Mouse (Mus musculus): ENCODE measurements around the gene Rwdd2b. TPM values are rescaled to one million over a fixed set of nuclear protein-coding genes. Genes with fewer than 3 reads are reported as not detected.

Rwdd2b gene
- polyA plus RNA-seq, 1 experiment from 2014 or later: 13.0 TPM

DNA sequence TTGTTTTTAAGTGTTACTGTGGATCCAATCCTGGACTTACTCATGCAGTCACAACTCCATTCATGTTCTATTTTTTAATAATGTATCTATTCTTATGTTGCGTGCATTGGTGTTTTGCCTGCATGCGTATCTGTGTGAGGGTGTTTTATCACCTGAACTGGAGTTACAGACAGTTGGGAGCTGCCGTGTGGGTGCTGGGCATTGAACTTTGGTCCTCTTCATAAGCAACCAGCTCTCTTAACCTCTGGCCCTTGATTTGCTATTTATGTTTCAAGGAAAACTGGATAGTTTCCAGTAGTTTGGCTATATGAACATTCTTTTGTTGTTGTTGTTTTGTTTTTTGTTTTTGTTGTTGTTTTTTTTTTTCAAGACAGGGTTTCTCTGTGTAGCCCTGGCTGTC is 5.2 kb upstream of the Rwdd2b start:
- no peak overlapping the region for H3K27ac ChIP-seq (ENCODE audit: low read length)
- no peak for ATAC-seq (replicated peaks; ENCODE audit: extremely low read depth, insufficient read depth, low FRiP score)
- H3K4me3 ChIP-seq (ENCODE audit: low read length): no peak overlapping the region
- H3K9me3 ChIP-seq (replicated peaks; ENCODE audit: control insufficient read depth, low read length): no peaks in the 10 kb centered on the region
- H3K36me3 ChIP-seq (ENCODE audit: control insufficient read depth, insufficient read depth): no peaks in the 10 kb centered on the region
- 91% methylated on average over 3 of the region's 3 CpGs for WGBS
- no peak overlapping the region for H3K4me2 ChIP-seq (ENCODE audit: low read depth, low read length)
- no peaks in the 10 kb centered on the region for H3K27me3 ChIP-seq (ENCODE audit: control insufficient read depth, insufficient read depth, low read length)
- H3K4me1 ChIP-seq (ENCODE audit: control insufficient read depth, insufficient read depth, low read length): peaks cover 8% of the 10 kb centered on the region
- H3K9ac ChIP-seq (ENCODE audit: low read length): no peak overlapping the region

DNA sequence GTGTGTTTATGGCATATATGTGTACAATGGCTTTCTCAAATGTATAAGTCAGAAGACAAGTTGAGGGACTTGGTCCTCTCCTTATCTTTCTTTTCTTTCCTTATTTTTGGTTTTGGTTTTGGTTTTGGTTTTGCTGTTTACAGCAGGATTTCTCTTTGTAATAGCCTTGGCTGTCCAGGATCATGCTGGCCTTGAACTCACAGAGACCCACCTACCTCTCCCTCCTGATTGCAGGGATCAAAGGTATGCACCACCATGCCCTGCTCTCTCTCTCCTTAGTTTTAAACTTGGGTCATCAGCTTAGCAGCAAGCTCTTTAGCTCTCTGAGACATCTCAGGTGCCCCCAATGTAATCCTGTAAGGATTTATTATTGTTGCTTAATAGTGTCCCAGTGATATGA is 4.7 kb upstream of the Rwdd2b start:
- no peak overlapping the region for H3K4me2 ChIP-seq (ENCODE audit: low read depth, low read length)
- no peaks in the 10 kb centered on the region for H3K36me3 ChIP-seq (ENCODE audit: control insufficient read depth, insufficient read depth)
- H3K27me3 ChIP-seq (ENCODE audit: control insufficient read depth, insufficient read depth, low read length): no peaks in the 10 kb centered on the region
- no peak overlapping the region for H3K27ac ChIP-seq (ENCODE audit: low read length)
- ATAC-seq (replicated peaks; ENCODE audit: extremely low read depth, insufficient read depth, low FRiP score): no peak
- no peak overlapping the region for H3K4me3 ChIP-seq (ENCODE audit: low read length)
- no peaks in the 10 kb centered on the region for H3K9me3 ChIP-seq (replicated peaks; ENCODE audit: control insufficient read depth, low read length)
- no peak overlapping the region for H3K9ac ChIP-seq (ENCODE audit: low read length)
- H3K4me1 ChIP-seq (ENCODE audit: control insufficient read depth, insufficient read depth, low read length): peaks cover 8% of the 10 kb centered on the region

DNA sequence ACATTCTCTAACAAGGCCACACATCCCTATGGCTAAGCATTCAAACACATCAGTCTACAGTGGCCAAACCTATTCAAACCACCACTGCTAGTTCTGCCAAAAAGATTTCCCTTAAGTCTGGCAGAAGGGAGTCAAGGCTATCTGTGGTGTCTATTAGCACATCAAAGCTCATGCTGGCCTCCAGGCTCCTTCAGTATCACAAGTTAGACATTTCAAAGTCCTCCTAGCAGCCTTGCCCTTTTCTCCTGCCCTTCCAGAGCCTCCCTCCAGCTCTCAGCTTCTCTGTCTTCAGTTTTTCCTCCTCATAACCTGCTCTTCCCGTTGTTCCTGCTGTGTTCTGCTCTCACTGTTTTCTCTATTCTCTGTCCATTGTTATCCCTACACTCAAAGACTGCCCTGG is 3.7 kb upstream of the Rwdd2b start:
- no peak overlapping the region for H3K4me2 ChIP-seq (ENCODE audit: low read depth, low read length)
- H3K9me3 ChIP-seq (replicated peaks; ENCODE audit: control insufficient read depth, low read length): no peaks in the 10 kb centered on the region
- 45% methylated on average over 1 of the region's 1 CpGs for WGBS
- H3K4me1 ChIP-seq (ENCODE audit: control insufficient read depth, insufficient read depth, low read length): peaks cover 14% of the 10 kb centered on the region
- H3K4me3 ChIP-seq (ENCODE audit: low read length): no peak overlapping the region
- no peak overlapping the region for H3K27ac ChIP-seq (ENCODE audit: low read length)
- no peak overlapping the region for H3K9ac ChIP-seq (ENCODE audit: low read length)
- no peaks in the 10 kb centered on the region for H3K27me3 ChIP-seq (ENCODE audit: control insufficient read depth, insufficient read depth, low read length)
- ATAC-seq (replicated peaks; ENCODE audit: extremely low read depth, insufficient read depth, low FRiP score): no peak
- H3K36me3 ChIP-seq (ENCODE audit: control insufficient read depth, insufficient read depth): no peaks in the 10 kb centered on the region

DNA sequence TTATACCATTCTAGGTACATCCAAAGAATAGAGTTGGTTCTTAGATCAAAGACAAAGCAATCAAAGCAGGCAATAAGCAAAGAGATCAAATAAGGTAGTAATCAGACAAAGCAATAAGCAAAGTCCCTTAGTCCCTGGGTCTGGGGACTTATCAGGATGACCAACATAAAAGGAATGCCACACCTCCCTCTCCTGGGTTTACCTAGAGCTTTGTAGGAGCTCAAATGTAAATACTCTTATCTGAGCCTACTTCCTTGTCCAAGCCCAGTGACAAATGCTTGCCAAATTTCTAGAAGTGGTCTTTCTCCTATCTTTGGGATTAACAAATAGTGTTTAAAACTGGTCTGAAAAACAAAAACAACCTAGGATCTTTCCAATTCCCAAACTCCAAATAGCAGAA is 2.9 kb upstream of the Rwdd2b start:
- Histone ChIP-seq H3K27ac (ENCODE audit: low read length) (no peak overlapping the region), H3K36me3 (ENCODE audit: control insufficient read depth, insufficient read depth) (no peaks in the 10 kb centered on the region)

DNA sequence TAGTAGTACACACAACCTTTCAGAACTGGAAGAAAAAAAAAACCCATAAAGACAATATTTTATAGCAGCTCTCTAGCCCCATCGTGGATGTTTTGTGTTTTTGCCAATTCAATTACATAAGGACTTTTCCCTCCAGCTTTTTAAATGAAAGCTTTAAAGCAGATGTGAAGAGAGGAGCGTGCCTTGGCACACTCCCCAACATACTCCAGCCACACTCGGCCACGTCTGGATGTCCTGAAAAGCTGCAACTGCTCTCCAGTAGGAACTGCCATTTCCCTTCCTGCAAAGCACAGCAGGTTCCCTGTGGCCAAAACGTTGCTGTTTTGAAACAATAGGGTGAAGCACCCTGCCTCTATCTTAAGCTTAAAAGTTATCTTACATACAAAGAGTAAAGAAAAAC is 1.9 kb upstream of the Rwdd2b start:
- Histone ChIP-seq H3K4me2 (ENCODE audit: low read depth, low read length) (no peak overlapping the region), H3K9me3 (replicated peaks; ENCODE audit: control insufficient read depth, low read length) (no peaks in the 10 kb centered on the region), H3K36me3 (ENCODE audit: control insufficient read depth, insufficient read depth) (no peaks in the 10 kb centered on the region), H3K4me3 (ENCODE audit: low read length) (no peak overlapping the region), H3K27me3 (ENCODE audit: control insufficient read depth, insufficient read depth, low read length) (no peaks in the 10 kb centered on the region), H3K4me1 (ENCODE audit: control insufficient read depth, insufficient read depth, low read length) (peaks cover 14% of the 10 kb centered on the region), H3K27ac (ENCODE audit: low read length) (no peak overlapping the region), H3K9ac (ENCODE audit: low read length) (no peak overlapping the region)
- WGBS: 43% methylated on average over 5 of the region's 5 CpGs
- ATAC-seq (replicated peaks; ENCODE audit: extremely low read depth, insufficient read depth, low FRiP score): no peak

More for the DNA sequence above, 2.9 kb upstream of the Rwdd2b start:
- Histone ChIP-seq H3K27me3 (ENCODE audit: control insufficient read depth, insufficient read depth, low read length) (no peaks in the 10 kb centered on the region), H3K4me2 (ENCODE audit: low read depth, low read length) (no peak overlapping the region), H3K4me3 (ENCODE audit: low read length) (no peak overlapping the region), H3K4me1 (ENCODE audit: control insufficient read depth, insufficient read depth, low read length) (peaks cover 14% of the 10 kb centered on the region), H3K9ac (ENCODE audit: low read length) (no peak overlapping the region), H3K9me3 (replicated peaks; ENCODE audit: control insufficient read depth, low read length) (no peaks in the 10 kb centered on the region)
- ATAC-seq (replicated peaks; ENCODE audit: extremely low read depth, insufficient read depth, low FRiP score): no peak

DNA sequence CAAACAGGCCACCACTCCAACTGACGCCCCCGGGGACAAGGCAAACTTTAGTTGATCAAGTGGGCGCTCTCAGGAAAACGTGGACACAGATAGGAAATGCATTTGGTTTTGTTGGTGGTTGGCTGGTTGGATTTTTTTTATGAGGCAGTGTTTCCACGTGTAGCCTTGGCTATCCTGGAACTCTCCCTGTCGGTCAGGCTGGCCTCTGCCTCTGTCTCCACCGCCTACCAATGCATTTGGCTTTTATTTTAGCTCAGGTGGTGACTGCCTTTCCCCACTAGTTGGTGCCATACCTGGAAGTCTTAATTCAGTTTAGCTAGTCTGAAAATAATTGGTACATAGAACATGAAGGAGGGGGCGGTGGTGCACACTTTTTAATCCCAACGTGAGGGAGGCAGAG is 716 bp upstream of the Rwdd2b start:
- peak overlapping the region; percentile 94 for H3K4me3 ChIP-seq (ENCODE audit: low read length)
- H3K4me1 ChIP-seq (ENCODE audit: control insufficient read depth, insufficient read depth, low read length): peaks cover 14% of the 10 kb centered on the region
- H3K36me3 ChIP-seq (ENCODE audit: control insufficient read depth, insufficient read depth): 0 out of 2 replicates have a peak, but pooled peaks cover 2% of the 10 kb centered on the region
- no peak overlapping the region; the same call in 1 of the 2 replicates for H3K27ac ChIP-seq (ENCODE audit: low read length)
- no peaks in the 10 kb centered on the region for H3K27me3 ChIP-seq (ENCODE audit: control insufficient read depth, insufficient read depth, low read length)
- H3K4me2 ChIP-seq (ENCODE audit: low read depth, low read length): peak overlapping the region; percentile 73
- peak overlapping the region; percentile 99 for H3K9ac ChIP-seq (ENCODE audit: low read length)
- no peaks in the 10 kb centered on the region for H3K9me3 ChIP-seq (replicated peaks; ENCODE audit: control insufficient read depth, low read length)
- no peak for ATAC-seq (replicated peaks; ENCODE audit: extremely low read depth, insufficient read depth, low FRiP score)
- 22% methylated on average over 9 of the region's 9 CpGs for WGBS

DNA sequence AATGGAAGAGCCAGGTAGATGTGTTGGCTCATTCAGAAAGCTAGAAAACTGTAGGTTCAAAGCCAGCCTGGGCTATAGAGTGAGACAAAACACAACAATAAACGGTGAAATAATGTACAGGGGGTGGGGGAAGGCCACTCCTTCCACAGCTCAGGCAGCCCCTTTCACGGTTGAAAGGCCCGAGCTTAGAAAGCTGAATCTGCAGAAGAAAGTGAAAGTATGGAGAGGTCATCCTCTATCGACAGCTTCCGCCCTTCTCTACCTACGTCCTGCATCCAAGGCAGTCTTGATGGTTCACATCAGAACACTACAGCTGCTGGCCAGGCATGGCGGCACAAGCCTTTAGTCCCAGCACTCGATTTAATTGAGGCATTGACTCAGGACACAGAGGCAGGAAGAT is 1.7 kb downstream of the Rwdd2b start:
- 87% methylated on average over 8 of the region's 8 CpGs for WGBS
- peaks cover 14% of the 10 kb centered on the region for H3K4me1 ChIP-seq (ENCODE audit: control insufficient read depth, insufficient read depth, low read length)

DNA sequence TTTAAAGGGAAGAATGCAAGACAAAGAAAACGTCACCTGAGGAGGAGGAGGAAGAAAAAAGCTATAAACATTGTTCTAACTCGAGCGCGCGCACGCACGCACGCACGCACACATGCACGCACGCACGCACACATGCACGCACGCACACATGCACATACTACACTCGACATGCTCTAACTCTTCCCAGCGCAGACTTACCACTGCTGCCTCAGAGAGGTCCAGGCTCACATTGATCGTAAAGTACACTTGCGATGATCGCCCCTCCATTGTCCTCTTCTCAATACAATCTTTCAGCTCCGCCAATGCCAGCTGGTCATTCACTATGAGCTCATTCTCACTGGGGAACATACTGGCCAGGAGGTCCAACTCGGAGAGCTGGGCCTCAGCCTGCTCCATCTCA is 3.3 kb downstream of the Rwdd2b start:
- Histone ChIP-seq H3K27me3 (ENCODE audit: control insufficient read depth, insufficient read depth, low read length) (no peaks in the 10 kb centered on the region), H3K4me3 (ENCODE audit: low read length) (no peak overlapping the region), H3K9ac (ENCODE audit: low read length) (no peak overlapping the region), H3K27ac (ENCODE audit: low read length) (no peak overlapping the region), H3K9me3 (replicated peaks; ENCODE audit: control insufficient read depth, low read length) (no peaks in the 10 kb centered on the region), H3K36me3 (ENCODE audit: control insufficient read depth, insufficient read depth) (peaks cover 2% of the 10 kb centered on the region), H3K4me2 (ENCODE audit: low read depth, low read length) (no peak overlapping the region), H3K4me1 (ENCODE audit: control insufficient read depth, insufficient read depth, low read length) (peaks cover 14% of the 10 kb centered on the region)
- no peak for ATAC-seq (replicated peaks; ENCODE audit: extremely low read depth, insufficient read depth, low FRiP score)
- 92% methylated on average over 21 of the region's 21 CpGs for WGBS

More for the DNA sequence above, 1.7 kb downstream of the Rwdd2b start:
- ATAC-seq (replicated peaks; ENCODE audit: extremely low read depth, insufficient read depth, low FRiP score): no peak
- Histone ChIP-seq H3K9me3 (replicated peaks; ENCODE audit: control insufficient read depth, low read length) (no peaks in the 10 kb centered on the region), H3K4me3 (ENCODE audit: low read length) (no peak overlapping the region), H3K27me3 (ENCODE audit: control insufficient read depth, insufficient read depth, low read length) (no peaks in the 10 kb centered on the region), H3K4me2 (ENCODE audit: low read depth, low read length) (no peak overlapping the region), H3K9ac (ENCODE audit: low read length) (no peak overlapping the region), H3K36me3 (ENCODE audit: control insufficient read depth, insufficient read depth) (peaks cover 2% of the 10 kb centered on the region), H3K27ac (ENCODE audit: low read length) (no peak overlapping the region)

DNA sequence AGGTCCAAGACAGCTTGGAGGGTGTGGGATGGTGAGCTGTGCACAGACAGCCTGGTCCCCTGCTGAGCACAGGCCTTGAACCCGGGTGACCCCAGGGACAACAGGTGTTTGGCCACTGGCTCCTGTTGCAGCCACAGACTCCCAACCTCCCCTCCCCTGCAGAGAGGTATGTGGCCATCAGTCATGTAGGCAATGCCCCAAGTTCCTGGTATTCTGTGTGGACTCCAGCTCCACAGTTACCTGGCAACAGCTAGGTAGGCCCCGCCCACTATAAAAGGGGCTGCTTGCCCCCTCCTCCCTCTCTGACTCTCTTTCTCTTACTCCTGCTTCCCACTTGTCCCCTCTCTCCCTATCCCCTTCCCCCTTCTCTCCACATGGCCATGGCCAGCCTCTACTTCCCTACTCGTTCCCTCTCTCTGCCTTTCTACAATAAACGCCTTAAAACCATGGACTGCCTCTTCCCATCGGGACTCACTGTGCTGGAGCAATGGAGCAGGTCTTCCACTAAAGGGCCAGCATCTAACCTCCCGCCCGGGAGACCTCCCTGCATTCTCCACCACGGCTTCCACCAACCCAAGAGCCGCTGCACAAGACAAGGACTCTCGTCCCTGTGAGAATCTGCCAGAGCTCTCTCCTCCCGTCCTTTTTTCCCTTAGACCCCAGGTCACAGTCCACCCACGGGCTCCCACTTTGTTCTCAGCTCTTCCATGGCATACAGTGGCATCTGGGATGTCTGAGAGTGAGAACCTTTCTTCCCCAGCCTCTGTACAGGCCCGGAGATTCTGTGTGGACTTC is 4.8 kb downstream of the Rwdd2b start:
- Histone ChIP-seq H3K27me3 (ENCODE audit: control insufficient read depth, insufficient read depth, low read length) (no peaks in the 10 kb centered on the region), H3K9ac (ENCODE audit: low read length) (no peak overlapping the region), H3K4me1 (ENCODE audit: control insufficient read depth, insufficient read depth, low read length) (peaks cover 12% of the 10 kb centered on the region), H3K9me3 (replicated peaks; ENCODE audit: control insufficient read depth, low read length) (no peaks in the 10 kb centered on the region), H3K4me3 (ENCODE audit: low read length) (no peak overlapping the region), H3K36me3 (ENCODE audit: control insufficient read depth, insufficient read depth) (peaks cover 2% of the 10 kb centered on the region), H3K4me2 (ENCODE audit: low read depth, low read length) (no peak overlapping the region), H3K27ac (ENCODE audit: low read length) (no peak overlapping the region)
- no peak for ATAC-seq (replicated peaks; ENCODE audit: extremely low read depth, insufficient read depth, low FRiP score)
- 81% methylated on average over 13 of the region's 13 CpGs for WGBS

All from heart, embryonic 16.5 days (tissue).